Mouse (Mus musculus) CH12.LX (cell line): ENCODE data around the gene Ppih. TPM values are rescaled to one million over a fixed set of nuclear protein-coding genes. Genes with fewer than 3 reads are reported as not detected.

ENCODE experiments used
- DNase-seq: peaks from one replicate; pipeline ENCODE4 v3.0.0-alpha.2; 2013; ENCODE audit errors: extremely low read depth
- H3K27ac ChIP-seq: 2 replicates; pipeline ENCODE4 v1.5.1; 2012; ENCODE audit warnings: low read depth, mild to moderate bottlenecking, control low read depth, moderate library complexity; ENCODE audit not compliant: insufficient read depth
- H3K27me3 ChIP-seq: replicated peaks from 2 replicates; pipeline ENCODE3; 2012; ENCODE audit warnings: inconsistent platforms
- H3K36me3 ChIP-seq, 2 experiments: replicated peaks in 1 of 2; 2 replicates each; pipeline versions ENCODE3 to v1.6.1; 2012; ENCODE audit warnings: inconsistent platforms in 1 of 2, low read length in 1 of 2, mild to moderate bottlenecking in 1 of 2, mixed read lengths in 1 of 2, moderate library complexity in 1 of 2; ENCODE audit not compliant: control insufficient read depth in 1 of 2, insufficient read depth in 1 of 2
- H3K4me1 ChIP-seq, 2 experiments: 2 replicates each; pipeline ENCODE4 v1.6.1; 2012; ENCODE audit warnings: inconsistent platforms in 1 of 2, moderate library complexity in 1 of 2; ENCODE audit not compliant: insufficient read depth in 2 of 2, control insufficient read depth in 1 of 2
- H3K4me2 ChIP-seq: 2 replicates; pipeline ENCODE4 v1.6.1; 2012; ENCODE audit warnings: low read depth, mild to moderate bottlenecking, control low read depth; ENCODE audit not compliant: poor library complexity, insufficient read depth, severe bottlenecking
- H3K4me3 ChIP-seq, 3 experiments: fragments of 150-350 bp in 1 of 3; sonication (generic) in 1 of 3; replicated peaks in 1 of 3; 2 replicates each; pipeline versions ENCODE3 to v1.5.1; 2011 to 2012; ENCODE audit warnings: low read depth in 2 of 3, low read length in 2 of 3, mild to moderate bottlenecking in 2 of 3, moderate library complexity in 2 of 3, control low read depth in 1 of 3, improper control_type of control experiment in 1 of 3, inconsistent platforms in 1 of 3, mixed read lengths in 1 of 3; ENCODE audit not compliant: poor library complexity in 1 of 3
- H3K79me2 ChIP-seq: replicated peaks from 2 replicates; pipeline ENCODE4 v1.6.1; 2012; ENCODE audit warnings: mild to moderate bottlenecking, moderate library complexity; ENCODE audit not compliant: control insufficient read depth, poor library complexity, insufficient read depth, severe bottlenecking; ENCODE audit errors: extremely low read depth
- H3K9ac ChIP-seq: 2 replicates; pipeline ENCODE4 v1.6.1; 2012; ENCODE audit warnings: low read depth, mild to moderate bottlenecking, control low read depth, moderate library complexity; ENCODE audit not compliant: insufficient read depth
- H3K9me3 ChIP-seq: replicated peaks from 2 replicates; pipeline ENCODE3; 2012; ENCODE audit warnings: low read length, inconsistent platforms, mixed read lengths
- CHD1 ChIP-seq: IDR thresholded peaks from 2 replicates; pipeline ENCODE4 v1.6.1; 2012; ENCODE audit warnings: low read depth, low read length, improper control_type of control experiment, inconsistent platforms
- CHD2 ChIP-seq: IDR thresholded peaks from 2 replicates; pipeline ENCODE4 v1.6.1; 2011; ENCODE audit warnings: low read length, improper control_type of control experiment
- E2F4 ChIP-seq: IDR thresholded peaks from 2 replicates; pipeline ENCODE4 v1.6.1; 2011; ENCODE audit warnings: low read depth, low read length, improper control_type of control experiment; ENCODE audit not compliant: insufficient replicate concordance
- GABPA ChIP-seq: IDR thresholded peaks from 2 replicates; pipeline ENCODE4 v1.6.1; 2012; ENCODE audit warnings: low read depth, low read length, improper control_type of control experiment, inconsistent platforms; ENCODE audit not compliant: insufficient replicate concordance
- HCFC1 ChIP-seq: IDR thresholded peaks from 2 replicates; pipeline ENCODE4 v1.6.1; 2012; ENCODE audit warnings: low read depth, mild to moderate bottlenecking, inconsistent platforms, low read length, improper control_type of control experiment
- JUN ChIP-seq: IDR thresholded peaks from 2 replicates; pipeline ENCODE4 v1.6.1; 2011; ENCODE audit warnings: low read depth, mild to moderate bottlenecking, low read length, improper control_type of control experiment, moderate library complexity; ENCODE audit not compliant: insufficient read depth
- MAFK ChIP-seq: IDR thresholded peaks from 2 replicates; pipeline ENCODE4 v1.6.1; 2011; ENCODE audit warnings: low read length, improper control_type of control experiment; ENCODE audit not compliant: insufficient replicate concordance
- MAX ChIP-seq: IDR thresholded peaks from 2 replicates; pipeline ENCODE4 v1.6.1; 2011; ENCODE audit warnings: low read length, improper control_type of control experiment
- RAD21 ChIP-seq: IDR thresholded peaks from 2 replicates; pipeline ENCODE4 v1.6.1; 2011; ENCODE audit warnings: low read depth, mild to moderate bottlenecking, low read length, improper control_type of control experiment, moderate library complexity
- RCOR1 ChIP-seq: conservative IDR thresholded peaks from 2 replicates; pipeline ENCODE4 v1.6.1; 2012; ENCODE audit warnings: low read depth, mild to moderate bottlenecking, inconsistent platforms, low read length, improper control_type of control experiment
- USF2 ChIP-seq: conservative IDR thresholded peaks from 2 replicates; pipeline ENCODE4 v1.6.1; 2011; ENCODE audit warnings: low read depth, low read length, improper control_type of control experiment
- ZC3H11A ChIP-seq: IDR thresholded peaks from 2 replicates; pipeline ENCODE4 v1.6.1; 2012; ENCODE audit warnings: low read depth, mild to moderate bottlenecking, inconsistent platforms, low read length, improper control_type of control experiment
- ZKSCAN1 ChIP-seq: IDR thresholded peaks from 2 replicates; pipeline ENCODE4 v1.6.1; 2012; ENCODE audit warnings: low read depth, inconsistent platforms, low read length, improper control_type of control experiment, borderline replicate concordance
- ZNF384 ChIP-seq: IDR thresholded peaks from 2 replicates; pipeline ENCODE4 v1.6.1; 2012; ENCODE audit warnings: low read depth, low read length, improper control_type of control experiment, inconsistent platforms
- dilution Hi-C: fragments of 300-500 bp; cut with MboI; formaldehyde crosslinking; loops from 2 replicates; pipeline ENCODE4 v1.14.3; 2020; ENCODE audit warnings: low sequenced_read_pairs; ENCODE audit not compliant: extremely low pct_unique_long_range_greater_than_20kb, extremely low pct_ligation_motif_present
- in situ Hi-C: fragments of 300-500 bp; cut with MboI; formaldehyde crosslinking; loops from 3 replicates; pipeline ENCODE4 v1.14.3; 2019; ENCODE audit warnings: low sequenced_read_pairs, low pct_ligation_motif_present, low pct_unique_long_range_greater_than_20kb, mixed read lengths
- polyA plus RNA-seq: library from polyadenylated mRNA; unstranded; fragments of >175 nt; gene quantifications from 2 replicates; pipeline ENCODE4 v1.2.1, GENCODE M21; 2012; ENCODE audit warnings: low read depth; ENCODE audit not compliant: insufficient read length
- total RNA-seq, 2 experiments: library from RNA; depleted of rRNA; stranded (reverse); fragments of 300-350 nt in 1 of 2; fragments of >200 nt in 1 of 2; gene quantifications; 2 replicates each; pipeline ENCODE4 v1.2.3; 2012 to 2014

Ppih gene
- total and polyA plus RNA-seq, 3 experiments, result 125 to 179 (median 132) TPM

DNA sequence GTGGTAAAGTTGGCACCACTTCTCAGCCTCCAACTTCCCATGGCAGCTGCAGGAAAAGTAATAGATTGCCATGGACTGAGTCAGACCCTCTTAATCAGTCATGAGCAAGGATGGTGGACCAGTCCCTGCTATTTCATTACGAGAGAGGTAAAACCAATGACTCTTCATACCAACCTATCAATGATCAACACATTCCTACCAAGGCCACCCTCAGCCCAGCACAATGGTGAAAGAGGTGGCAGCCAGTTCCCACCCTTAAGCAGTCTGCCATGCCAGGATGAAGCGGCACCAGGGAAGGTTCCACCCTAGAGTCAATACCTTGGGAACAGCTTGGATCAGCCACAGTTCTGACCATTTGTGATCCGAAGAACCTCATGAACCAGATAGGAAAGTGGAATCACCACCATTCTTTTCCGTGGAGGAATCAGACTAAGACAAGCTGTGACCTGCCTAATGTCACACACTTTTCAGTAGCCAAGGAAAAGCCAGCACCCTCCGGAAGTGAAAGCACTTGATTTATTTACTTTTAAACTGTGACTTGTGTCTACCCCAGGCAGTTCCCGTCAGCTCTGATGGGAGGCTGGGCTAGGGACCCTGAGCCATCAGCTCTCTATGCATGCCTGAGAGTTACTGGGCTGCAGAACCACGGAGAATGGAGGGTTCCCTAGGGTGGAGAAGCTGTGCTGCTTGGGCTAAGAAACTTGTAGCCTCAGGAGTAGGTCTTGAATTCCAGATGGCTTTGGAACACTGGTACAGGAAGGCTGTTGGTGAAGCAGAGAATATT is 68.1 kb downstream of the Ppih start:
- dilution Hi-C loops, result no loop called here
- H3K4me1 ChIP-seq, result peaks cover 0 to 3% of the 10 kb centered on the region in 2 experiments; a peak in 1 of 4 replicates
- peaks cover 0 to 15% of the 10 kb centered on the region in 2 experiments for H3K36me3 ChIP-seq
- TF ChIP-seq ZKSCAN1 (no peak), RAD21 (no peak), RCOR1 (no peak), ZC3H11A (no peak), USF2 (no peak), E2F4 (no peak), CHD2 (no peak), MAX (no peak), GABPA (no peak), HCFC1 (no peak), MAFK (no peak), CHD1 (no peak), JUN (no peak), ZNF384 (no peak)
- H3K27ac ChIP-seq, result no peak overlapping the region
- in situ Hi-C loops, result loop anchor here (25.0 kb wide), 1 partner anchor 410 kb away; the partner anchor contains the start of gene Guca2b
- H3K9ac ChIP-seq, result no peak overlapping the region
- H3K4me3 ChIP-seq, result no peak overlapping the region
- H3K27me3 ChIP-seq, result peaks cover 2% of the 10 kb centered on the region
- no peak for DNase-seq
- no peaks in the 10 kb centered on the region for H3K9me3 ChIP-seq
- no peaks in the 10 kb centered on the region for H3K79me2 ChIP-seq
- H3K4me2 ChIP-seq, result no peak overlapping the region

Other genes starting within 250 kb of the Ppih start
- 26.8 and 46.2 TPM in 2 replicates for gene Slc2a1, start 211.8 kb downstream of the Ppih start, total RNA-seq (2012; rRNA removed)
- 55.3 and 64.9 TPM in 2 replicates for gene Slc2a1, start 211.8 kb downstream of the Ppih start, total RNA-seq (2014; rRNA removed)
- 30.5 and 33.4 TPM in 2 replicates for gene Slc2a1, start 211.8 kb downstream of the Ppih start, polyA plus RNA-seq
- 4.6 and 4.7 TPM in 2 replicates for gene Zfp691, start 146.4 kb downstream of the Ppih start, total RNA-seq (2012; rRNA removed)
- 2.3 and 3.2 TPM in 2 replicates for gene Zfp691, start 146.4 kb downstream of the Ppih start, total RNA-seq (2014; rRNA removed)
- 3.8 and 4.0 TPM in 2 replicates for gene Zfp691, start 146.4 kb downstream of the Ppih start, polyA plus RNA-seq
- gene Ermap, start 130.5 kb downstream of the Ppih start, total RNA-seq (2012; rRNA removed), result not detected in 2 replicates
- gene Ermap, start 130.5 kb downstream of the Ppih start, total RNA-seq (2014; rRNA removed), result not detected in 2 replicates
- 0.23 TPM in 1 of 2 replicates, not detected in the other for gene Ermap, start 130.5 kb downstream of the Ppih start, polyA plus RNA-seq
- 15.8 and 16.2 TPM in 2 replicates for gene Svbp, start 125.2 kb downstream of the Ppih start, total RNA-seq (2012; rRNA removed)
- gene Svbp, start 125.2 kb downstream of the Ppih start, total RNA-seq (2014; rRNA removed), result 15.5 and 15.7 TPM in 2 replicates
- 21.8 and 23.5 TPM in 2 replicates for gene Svbp, start 125.2 kb downstream of the Ppih start, polyA plus RNA-seq
- not detected in 2 replicates for gene Tmem269, start 102.3 kb downstream of the Ppih start, total RNA-seq (2012; rRNA removed)
- gene Tmem269, start 102.3 kb downstream of the Ppih start, total RNA-seq (2014; rRNA removed), result 0.16 TPM in 1 of 2 replicates, not detected in the other
- 0.18 TPM in 1 of 2 replicates, not detected in the other for gene Tmem269, start 102.3 kb downstream of the Ppih start, polyA plus RNA-seq
- 7.5 and 8.7 TPM in 2 replicates for gene AU022252, start 87.8 kb downstream of the Ppih start, total RNA-seq (2012; rRNA removed)
- 12.7 and 13.5 TPM in 2 replicates for gene AU022252, start 87.8 kb downstream of the Ppih start, total RNA-seq (2014; rRNA removed)
- 15.4 and 18.8 TPM in 2 replicates for gene AU022252, start 87.8 kb downstream of the Ppih start, polyA plus RNA-seq
- gene P3h1, start 87.6 kb downstream of the Ppih start, total RNA-seq (2012; rRNA removed), result 11.3 and 14.8 TPM in 2 replicates
- 27.1 and 29.2 TPM in 2 replicates for gene P3h1, start 87.6 kb downstream of the Ppih start, total RNA-seq (2014; rRNA removed)
- gene P3h1, start 87.6 kb downstream of the Ppih start, polyA plus RNA-seq, result 31.6 and 32.0 TPM in 2 replicates
- gene Cldn19, start 65.1 kb downstream of the Ppih start, total RNA-seq (2012; rRNA removed), result not detected in 2 replicates
- gene Cldn19, start 65.1 kb downstream of the Ppih start, total RNA-seq (2014; rRNA removed), result not detected in 2 replicates
- 0.08 and 0.09 TPM in 2 replicates for gene Cldn19, start 65.1 kb downstream of the Ppih start, polyA plus RNA-seq
- 724 and 865 TPM in 2 replicates for gene Ybx1, start 25.9 kb downstream of the Ppih start, total RNA-seq (2012; rRNA removed)
- 901 and 989 TPM in 2 replicates for gene Ybx1, start 25.9 kb downstream of the Ppih start, total RNA-seq (2014; rRNA removed)
- gene Ybx1, start 25.9 kb downstream of the Ppih start, polyA plus RNA-seq, result 2,139 and 2,246 TPM in 2 replicates
- 0.04 TPM in 1 of 2 replicates, not detected in the other for gene Ccdc30, start 95.0 kb upstream of the Ppih start, total RNA-seq (2012; rRNA removed)
- not detected in 2 replicates for gene Ccdc30, start 95.0 kb upstream of the Ppih start, total RNA-seq (2014; rRNA removed)
- not detected in 2 replicates for gene Ccdc30, start 95.0 kb upstream of the Ppih start, polyA plus RNA-seq
- gene Ppcs, start 101.9 kb upstream of the Ppih start, total RNA-seq (2012; rRNA removed), result 14.7 and 20.1 TPM in 2 replicates
- 20.7 and 22.7 TPM in 2 replicates for gene Ppcs, start 101.9 kb upstream of the Ppih start, total RNA-seq (2014; rRNA removed)
- gene Ppcs, start 101.9 kb upstream of the Ppih start, polyA plus RNA-seq, result 19.1 and 19.3 TPM in 2 replicates
- gene Zmynd12, start 102.3 kb upstream of the Ppih start, total RNA-seq (2012; rRNA removed), result 0.13 and 0.25 TPM in 2 replicates
- 0.47 and 0.75 TPM in 2 replicates for gene Zmynd12, start 102.3 kb upstream of the Ppih start, total RNA-seq (2014; rRNA removed)
- gene Zmynd12, start 102.3 kb upstream of the Ppih start, polyA plus RNA-seq, result 0.53 and 1.0 TPM in 2 replicates
- gene Rimkla, start 172.1 kb upstream of the Ppih start, total RNA-seq (2012; rRNA removed), result 0.59 and 1.2 TPM in 2 replicates
- gene Rimkla, start 172.1 kb upstream of the Ppih start, total RNA-seq (2014; rRNA removed), result 0.34 and 0.48 TPM in 2 replicates
- 0.70 and 0.84 TPM in 2 replicates for gene Rimkla, start 172.1 kb upstream of the Ppih start, polyA plus RNA-seq
- 13.4 and 14.5 TPM in 2 replicates for gene Foxj3, start 216.5 kb upstream of the Ppih start, total RNA-seq (2012; rRNA removed)
- gene Foxj3, start 216.5 kb upstream of the Ppih start, total RNA-seq (2014; rRNA removed), result 12.9 and 15.3 TPM in 2 replicates
- 29.3 and 33.9 TPM in 2 replicates for gene Foxj3, start 216.5 kb upstream of the Ppih start, polyA plus RNA-seq
- 3.1 and 3.9 TPM in 2 replicates for gene Frg2f1, start 219.0 kb upstream of the Ppih start, total RNA-seq (2012; rRNA removed)
- 3.5 TPM in 2 replicates for gene Frg2f1, start 219.0 kb upstream of the Ppih start, total RNA-seq (2014; rRNA removed)
- gene Frg2f1, start 219.0 kb upstream of the Ppih start, polyA plus RNA-seq, result 3.1 and 4.4 TPM in 2 replicates